Mouse (Mus musculus) midbrain, embryonic 11.5 days (tissue): Measurements from ENCODE around the gene T2. TPM values are rescaled to one million over a fixed set of nuclear protein-coding genes. Genes with fewer than 3 reads are reported as not detected.

ENCODE experiments used
- ATAC-seq: fragments of 200-750 bp; cut with Nextera tagmentation; 2 replicates; pipeline ENCODE4 v1.8.0; 2017; ENCODE audit warnings: moderate TSS enrichment, moderate library complexity; ENCODE audit not compliant: low FRiP score
- DNase-seq: peaks from one replicate; pipeline ENCODE4 v3.0.0; 2015; ENCODE audit warnings: low spot score; ENCODE audit errors: missing footprints
- H3K27ac ChIP-seq: fragments of 300-500 bp; sonication (generic); 2 replicates; pipeline ENCODE4 v1.5.1; 2014; ENCODE audit warnings: low read depth, low read length
- H3K27me3 ChIP-seq: fragments of 300-500 bp; sonication (generic); 2 replicates; pipeline ENCODE4 v1.6.1; 2014; ENCODE audit warnings: mild to moderate bottlenecking, low read length, moderate library complexity, mixed read lengths; ENCODE audit not compliant: control insufficient read depth, insufficient read depth
- H3K36me3 ChIP-seq: fragments of 300-500 bp; sonication (generic); 2 replicates; pipeline ENCODE4 v1.6.1; 2014; ENCODE audit warnings: mild to moderate bottlenecking, low read length, moderate library complexity, mixed read lengths; ENCODE audit not compliant: control insufficient read depth, insufficient read depth
- H3K4me1 ChIP-seq: fragments of 300-500 bp; sonication (generic); 2 replicates; pipeline ENCODE4 v1.6.1; 2014; ENCODE audit warnings: low read length; ENCODE audit not compliant: control insufficient read depth, insufficient read depth
- H3K4me2 ChIP-seq: fragments of 300-500 bp; sonication (generic); 2 replicates; pipeline ENCODE4 v1.6.1; 2014; ENCODE audit warnings: mild to moderate bottlenecking, moderate library complexity
- H3K4me3 ChIP-seq: fragments of 300-500 bp; sonication (generic); 2 replicates; pipeline ENCODE4 v1.5.1; 2014; ENCODE audit warnings: low read depth, low read length
- H3K9ac ChIP-seq: fragments of 300-500 bp; sonication (generic); 2 replicates; pipeline ENCODE4 v1.6.1; 2014; ENCODE audit warnings: low read length
- H3K9me3 ChIP-seq: fragments of 300-500 bp; sonication (generic); 2 replicates; pipeline ENCODE4 v1.6.1; 2016; ENCODE audit warnings: low read length; ENCODE audit not compliant: control insufficient read depth
- WGBS: fragments of 180-500 bp; shearing (Covaris S2); extraction: QIAGEN DNeasy Blood & Tissue Kit; methylation state at CpG from one replicate; pipeline ENCODE4 v1.1.7; 2014; 5-methylcytosine and 5-hydroxymethylcytosine counted together
- polyA plus RNA-seq: library from polyadenylated mRNA; unstranded; fragments of >200 nt; fragmentation: Nextera tagmentation; extraction: Ambion mirVana; gene quantifications from 2 replicates; pipeline ENCODE4 v1.2.1, GENCODE M21; 2014

Gene T2
- polyA plus RNA-seq, 1 experiment from 2014 or later, result 0.18 TPM

GRCm38 (mm10) chr17:8421517-8421916 is 65.7 kb downstream of the T2 start:
- Histone ChIP-seq H3K27me3 (no peaks in the 10 kb centered on the region), H3K9me3 (no peaks in the 10 kb centered on the region), H3K9ac (no peak overlapping the region), H3K27ac (no peak overlapping the region), H3K4me3 (no peak overlapping the region), H3K4me2 (no peak overlapping the region), H3K36me3 (no peaks in the 10 kb centered on the region), H3K4me1 (no peaks in the 10 kb centered on the region)
- ATAC-seq (no peak), DNase-seq (no peak)
- 48% methylated on average over 5 of the region's 5 CpGs for WGBS

GRCm38 (mm10) chr17:8423283-8423682 is 67.5 kb downstream of the T2 start:
- no peaks in the 10 kb centered on the region for H3K4me1 ChIP-seq
- peak; percentile 88 for DNase-seq
- H3K9me3 ChIP-seq, result no peaks in the 10 kb centered on the region
- H3K36me3 ChIP-seq, result no peaks in the 10 kb centered on the region
- H3K27me3 ChIP-seq, result peaks cover 3% of the 10 kb centered on the region
- H3K4me2 ChIP-seq, result no peak overlapping the region
- ATAC-seq, result no peak
- H3K27ac ChIP-seq, result no peak overlapping the region
- H3K9ac ChIP-seq, result no peak overlapping the region
- WGBS, result 43% methylated on average over 2 of the region's 2 CpGs
- H3K4me3 ChIP-seq, result no peak overlapping the region

GRCm38 (mm10) chr17:8429436-8429835 is 73.6 kb downstream of the T2 start:
- peaks cover 13% of the 10 kb centered on the region for H3K4me1 ChIP-seq
- peaks cover 62% of the 10 kb centered on the region for H3K27me3 ChIP-seq
- ATAC-seq (no peak), DNase-seq (peak; percentile 90)
- H3K27ac ChIP-seq, result no peak overlapping the region
- H3K36me3 ChIP-seq, result no peaks in the 10 kb centered on the region
- no peaks in the 10 kb centered on the region for H3K9me3 ChIP-seq
- WGBS, result 2% methylated on average over 16 of the region's 16 CpGs
- no peak overlapping the region for H3K4me2 ChIP-seq
- no peak overlapping the region for H3K4me3 ChIP-seq
- H3K9ac ChIP-seq, result no peak overlapping the region

DNA sequence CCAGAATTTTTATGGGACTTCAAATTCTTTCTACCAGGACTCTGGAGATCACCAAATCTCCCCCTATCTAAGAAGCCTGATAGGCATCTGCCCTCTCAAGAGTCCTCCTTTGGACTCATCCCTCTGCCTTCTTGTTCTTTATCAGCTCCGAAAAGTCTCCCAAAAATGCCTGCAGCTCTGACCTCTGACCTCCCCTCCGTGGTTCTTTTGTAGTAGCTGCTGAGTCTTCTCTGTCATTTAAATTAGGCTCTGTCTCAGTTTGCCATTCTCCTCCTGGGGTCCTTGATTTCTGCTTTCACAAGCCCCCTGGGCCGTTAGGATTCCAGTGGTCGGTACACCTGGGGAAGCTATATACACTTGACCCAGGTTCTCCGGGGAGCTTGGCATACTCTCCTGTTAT is 74.1 kb downstream of the T2 start:
- H3K4me1 ChIP-seq, result peaks cover 13% of the 10 kb centered on the region
- H3K36me3 ChIP-seq, result no peaks in the 10 kb centered on the region
- ATAC-seq (no peak), DNase-seq (peak; percentile 92)
- no peaks in the 10 kb centered on the region for H3K9me3 ChIP-seq
- H3K9ac ChIP-seq, result no peak overlapping the region
- peaks cover 67% of the 10 kb centered on the region for H3K27me3 ChIP-seq
- 3% methylated on average over 5 of the region's 5 CpGs for WGBS
- H3K4me2 ChIP-seq, result no peak overlapping the region
- no peak overlapping the region for H3K4me3 ChIP-seq
- no peak overlapping the region for H3K27ac ChIP-seq

GRCm38 (mm10) chr17:8432179-8432800 is 76.5 kb downstream of the T2 start:
- WGBS, result under 1% methylated on average over 17 of the region's 17 CpGs
- Histone ChIP-seq H3K9ac (no peak overlapping the region), H3K4me1 (peaks cover 13% of the 10 kb centered on the region), H3K27me3 (peaks cover 90% of the 10 kb centered on the region), H3K4me2 (no peak overlapping the region), H3K27ac (no peak overlapping the region), H3K36me3 (no peaks in the 10 kb centered on the region), H3K4me3 (no peak overlapping the region), H3K9me3 (no peaks in the 10 kb centered on the region)
- DNase-seq, result peak; percentile 92
- ATAC-seq, result no peak

DNA sequence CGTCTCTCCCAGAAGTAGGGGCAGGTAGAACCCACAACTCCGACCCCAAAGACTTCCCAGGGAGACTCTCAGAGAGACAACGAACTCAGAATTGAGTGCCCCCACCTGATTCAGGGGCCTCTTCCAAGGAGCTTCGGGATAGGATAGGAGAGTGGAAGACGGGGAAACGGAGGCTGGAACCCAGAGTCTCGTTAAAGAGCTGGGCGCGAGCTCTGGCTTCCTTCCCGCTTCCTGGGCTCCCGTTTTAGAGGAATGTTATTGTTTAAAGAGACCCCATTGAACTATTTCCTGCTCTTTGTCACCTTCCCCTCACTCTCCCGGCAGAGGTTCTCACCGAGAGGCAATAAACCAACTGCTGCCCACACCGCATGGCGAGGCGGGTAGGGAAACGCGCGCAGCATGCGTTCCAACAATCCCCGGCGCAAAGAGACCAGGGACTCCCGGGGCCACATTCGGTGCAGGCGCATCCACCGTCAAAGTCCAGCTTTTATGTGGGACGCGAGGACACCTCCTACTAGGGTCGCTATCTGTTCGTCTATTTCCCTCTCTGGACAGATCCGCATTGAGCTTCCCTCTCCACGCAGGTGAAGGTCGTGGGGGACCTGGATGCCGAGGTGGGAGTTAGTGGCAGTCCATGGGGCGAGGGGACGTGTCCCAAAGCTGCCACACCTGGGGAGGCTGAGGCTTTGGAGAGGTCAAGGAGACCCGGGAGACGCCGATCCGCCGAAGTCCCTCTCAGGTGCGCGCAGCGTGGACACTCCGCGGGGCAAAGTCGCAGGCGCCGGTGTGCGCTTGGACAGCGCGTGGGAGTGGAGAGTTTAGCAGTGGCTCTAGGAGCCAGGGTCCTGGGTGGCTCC is 77.6 kb downstream of the T2 start:
- Histone ChIP-seq H3K4me3 (peak overlapping the region; percentile 17), H3K36me3 (no peaks in the 10 kb centered on the region), H3K4me1 (peaks cover 13% of the 10 kb centered on the region), H3K27ac (no peak overlapping the region), H3K9ac (no peak overlapping the region), H3K9me3 (no peaks in the 10 kb centered on the region), H3K27me3 (peaks cover 97% of the 10 kb centered on the region), H3K4me2 (peak overlapping the region; percentile 33)
- ATAC-seq (no peak), DNase-seq (peak; percentile 92)
- WGBS, result under 1% methylated on average over 51 of the region's 52 CpGs

- Histone ChIP-seq H3K9ac (no peak within 1 kb of the TSS), H3K4me1 (peaks cover 13% of the 10 kb centered on the region), H3K4me3 (peak within 1 kb of the TSS; percentile 17), H3K27ac (no peak within 1 kb of the TSS), H3K36me3 (no peaks in the 10 kb centered on the region), H3K9me3 (no peaks in the 10 kb centered on the region), H3K27me3 (peaks cover 96% of the 10 kb centered on the region), H3K4me2 (peak within 1 kb of the TSS; percentile 33)
- under 1% methylated on average over 65 of the region's 65 CpGs for WGBS
- peak; percentile 90 for DNase-seq
- ATAC-seq, result no peak
Observed at GRCm38 (mm10) chr17:8433978-8434960, 78.5 kb downstream of the T2 start, which contains the start of gene T. T (plus strand) TSS chr17:8434423.

GRCm38 (mm10) chr17:8436184-8436583 is 80.4 kb downstream of the T2 start:
- H3K27ac ChIP-seq, result no peak overlapping the region
- H3K9me3 ChIP-seq, result no peaks in the 10 kb centered on the region
- 14% methylated on average over 7 of the region's 7 CpGs for WGBS
- ATAC-seq (no peak), DNase-seq (no peak)
- no peak overlapping the region for H3K4me3 ChIP-seq
- H3K36me3 ChIP-seq, result no peaks in the 10 kb centered on the region
- no peak overlapping the region for H3K9ac ChIP-seq
- no peak overlapping the region for H3K4me2 ChIP-seq
- 0 out of 2 replicates have a peak, but pooled peaks cover 5% of the 10 kb centered on the region for H3K4me1 ChIP-seq
- H3K27me3 ChIP-seq, result peaks cover 79% of the 10 kb centered on the region
